Mouse (Mus musculus) bone marrow, adult 2 months (tissue): Measurements from ENCODE around the gene Gm11127.

ENCODE experiments used
- CTCF ChIP-seq: fragments of 200-500 bp; IDR thresholded peaks from 2 replicates; pipeline ENCODE4 v1.5.1; 2011; ENCODE audit warnings: low read length, control low read depth; ENCODE audit not compliant: control insufficient read depth, insufficient read depth
- POLR2A ChIP-seq: fragments of 200-500 bp; IDR thresholded peaks from 2 replicates; pipeline ENCODE4 v1.6.1; 2011; ENCODE audit warnings: low read depth, mild to moderate bottlenecking, control low read depth, low read length, borderline replicate concordance; ENCODE audit not compliant: control insufficient read depth

GRCm38 (mm10) chr17:36043286-36043685 is 14.9 kb downstream of the Gm11127 start:
- TF ChIP-seq CTCF (no peak), POLR2A (no peak)
